Mouse (Mus musculus) liver, embryonic 14.5 days (tissue): Measurements from ENCODE around the gene Kazn. TPM values are rescaled to one million over a fixed set of nuclear protein-coding genes. Genes with fewer than 3 reads are reported as not detected.

Experiments used
- ATAC-seq: fragments of 200-750 bp; cut with Nextera tagmentation; 2 replicates; pipeline ENCODE4 v1.8.0; 2017; ENCODE audit warnings: moderate number of reproducible peaks, mild to moderate bottlenecking, moderate library complexity; ENCODE audit not compliant: insufficient read depth
- DNase-seq, 3 experiments: peaks; one replicate each; pipeline ENCODE4 v3.0.0-alpha.2; 2012 to 2013; ENCODE audit warnings: low read depth in 3 of 3, low spot score in 3 of 3
- H3K27ac ChIP-seq: fragments of 300-500 bp; sonication (generic); 2 replicates; pipeline ENCODE4 v1.5.1; 2014; ENCODE audit warnings: moderate library complexity, mild to moderate bottlenecking, control low read depth, inconsistent platforms
- H3K27me3 ChIP-seq: fragments of 300-500 bp; sonication (generic); 2 replicates; pipeline ENCODE4 v1.6.1; 2014; ENCODE audit warnings: mild to moderate bottlenecking, low read length, moderate library complexity; ENCODE audit not compliant: control insufficient read depth, insufficient read depth
- H3K36me3 ChIP-seq: fragments of 300-500 bp; sonication (generic); replicated peaks from 2 replicates; pipeline ENCODE4 v1.6.1; 2014; ENCODE audit warnings: low read depth; ENCODE audit not compliant: control insufficient read depth, insufficient read depth
- H3K4me1 ChIP-seq, 2 experiments: fragments of 200-500 bp in 1 of 2; fragments of 300-500 bp in 1 of 2; sonication (generic) in 1 of 2; replicated peaks; 2 replicates each; pipeline ENCODE4 v1.6.1; 2012 to 2014; ENCODE audit warnings: antibody characterized with exemption in 1 of 2, inconsistent platforms in 1 of 2, low read length in 1 of 2; ENCODE audit not compliant: control insufficient read depth in 2 of 2, insufficient read depth in 2 of 2
- H3K4me2 ChIP-seq: fragments of 300-500 bp; sonication (generic); 2 replicates; pipeline ENCODE4 v1.6.1; 2014; ENCODE audit warnings: low read depth, mild to moderate bottlenecking, control low read depth, moderate library complexity
- H3K4me3 ChIP-seq, 2 experiments: fragments of 200-500 bp in 1 of 2; fragments of 300-500 bp in 1 of 2; sonication (generic) in 1 of 2; 2 replicates each; pipeline ENCODE4 v1.5.1; 2012 to 2014; ENCODE audit warnings: low read depth in 2 of 2, low read length in 2 of 2, mild to moderate bottlenecking in 2 of 2, control low read depth in 1 of 2, inconsistent platforms in 1 of 2, moderate library complexity in 1 of 2; ENCODE audit not compliant: insufficient read depth in 1 of 2
- H3K9ac ChIP-seq: fragments of 300-500 bp; sonication (generic); replicated peaks from 2 replicates; pipeline ENCODE4 v1.6.1; 2014; ENCODE audit warnings: mild to moderate bottlenecking, control low read depth, moderate library complexity
- H3K9me3 ChIP-seq: fragments of 300-500 bp; sonication (generic); 2 replicates; pipeline ENCODE4 v1.6.1; 2016; ENCODE audit warnings: low read length, mixed read lengths; ENCODE audit not compliant: control insufficient read depth
- CTCF ChIP-seq: IDR thresholded peaks from 2 replicates; pipeline ENCODE4 v1.5.1; 2016; ENCODE audit warnings: antibody characterized with exemption, low read depth, control low read depth
- EP300 ChIP-seq: IDR thresholded peaks from 2 replicates; pipeline ENCODE4 v1.6.1; 2016; ENCODE audit warnings: antibody characterized with exemption, low read depth
- WGBS: fragments of 180-500 bp; shearing (Covaris S2); extraction: QIAGEN DNeasy Blood & Tissue Kit; methylation state at CpG from one replicate; pipeline ENCODE4 v1.1.7; 2014; ENCODE audit not compliant: insufficient replicate concordance; 5-methylcytosine and 5-hydroxymethylcytosine counted together
- polyA plus RNA-seq, 2 experiments: library from polyadenylated mRNA; depleted of rRNA in 1 of 2; stranded (reverse) in 1 of 2; unstranded in 1 of 2; fragments of >200 nt; fragmentation: Nextera tagmentation in 1 of 2; extraction: Ambion mirVana in 1 of 2; gene quantifications; 2 replicates each; pipeline versions ENCODE4 v1.2.1 to v1.2.3; 2012 to 2014

The Kazn gene
- polyA plus RNA-seq, 2 experiments: 0.41 to 0.94 TPM

DNA sequence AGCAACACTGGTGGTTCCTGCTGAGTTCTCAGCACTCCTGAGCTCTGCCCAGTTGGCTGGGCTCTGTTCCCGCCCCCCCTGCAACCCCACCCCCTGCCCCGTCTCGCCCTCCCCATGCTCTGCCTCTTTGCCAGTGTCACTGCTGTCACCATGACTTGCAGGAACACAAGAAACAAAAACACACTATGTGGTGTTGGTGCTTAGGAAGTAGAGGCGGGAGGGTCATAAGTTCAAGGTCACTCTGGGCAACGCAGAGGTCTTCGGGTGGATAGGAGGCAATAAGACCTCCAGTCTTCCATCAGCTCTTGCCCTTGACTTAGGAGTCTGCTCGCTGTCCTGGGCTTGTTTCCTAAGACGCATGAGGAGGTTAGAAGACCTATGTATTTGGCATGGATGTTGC is 10.9 kb upstream of the Kazn start:
- ATAC-seq (no peak), DNase-seq (no peak)
- no peaks in the 10 kb centered on the region for H3K9me3 ChIP-seq
- H3K4me2 ChIP-seq: no peak overlapping the region
- TF ChIP-seq CTCF (no peak), EP300 (no peak)
- no peaks in the 10 kb centered on the region for H3K36me3 ChIP-seq
- no peak overlapping the region for H3K9ac ChIP-seq
- no peaks in the 10 kb centered on the region for H3K4me1 ChIP-seq
- no peak overlapping the region for H3K4me3 ChIP-seq
- no peaks in the 10 kb centered on the region for H3K27me3 ChIP-seq
- H3K27ac ChIP-seq: no peak overlapping the region
- WGBS: 72% methylated on average over 8 of the region's 8 CpGs

DNA sequence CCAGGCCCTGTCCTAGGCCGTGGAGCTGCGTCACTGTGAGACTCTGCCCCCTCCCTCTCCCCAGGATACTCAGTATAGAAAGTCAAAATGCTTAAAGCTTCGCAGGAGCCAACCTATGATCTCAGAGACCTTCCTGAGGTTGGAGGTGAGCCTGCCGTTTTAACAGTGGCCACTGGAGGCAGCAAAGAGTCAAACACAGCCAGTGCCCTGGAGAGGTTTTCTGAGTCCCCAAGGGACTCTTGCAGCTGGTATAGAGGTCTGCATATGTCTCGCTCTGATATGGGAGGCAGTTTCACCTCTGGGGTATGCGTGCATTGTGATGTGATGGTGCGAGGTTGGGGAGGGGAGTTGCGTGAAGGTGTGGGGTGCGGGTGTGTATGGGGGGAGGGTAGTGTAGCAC is 10.2 kb upstream of the Kazn start:
- DNase-seq (peak in 2 of 3 experiments; percentile 20 to 31), ATAC-seq (no peak)
- no peak overlapping the region for H3K4me2 ChIP-seq
- 11% methylated on average over 9 of the region's 9 CpGs for WGBS
- TF ChIP-seq CTCF (peak; percentile 84), EP300 (no peak)
- no peaks in the 10 kb centered on the region for H3K36me3 ChIP-seq
- no peak overlapping the region for H3K4me3 ChIP-seq
- H3K4me1 ChIP-seq: no peaks in the 10 kb centered on the region
- H3K27ac ChIP-seq: no peak overlapping the region
- H3K27me3 ChIP-seq: no peaks in the 10 kb centered on the region
- H3K9ac ChIP-seq: no peak overlapping the region
- H3K9me3 ChIP-seq: no peaks in the 10 kb centered on the region

DNA sequence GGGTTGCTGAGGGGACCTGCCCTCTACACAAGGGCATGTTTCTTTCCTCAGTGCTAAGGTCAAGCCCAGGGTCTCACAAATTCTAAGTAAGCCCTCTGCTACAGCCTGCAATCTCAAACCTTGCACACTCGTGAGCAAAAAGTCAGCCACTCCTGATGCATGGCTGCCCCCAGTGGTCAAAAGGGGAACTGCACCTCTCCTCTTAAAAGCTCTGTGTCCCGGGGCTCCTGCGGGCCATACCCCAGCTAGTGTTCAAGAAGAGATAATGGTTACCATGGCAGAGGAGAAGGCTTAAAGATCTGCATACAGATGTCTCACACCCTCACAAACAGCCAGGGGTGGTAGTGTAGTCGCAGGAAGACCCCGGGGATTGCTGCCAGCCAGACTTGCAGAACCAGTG is 9.2 kb upstream of the Kazn start:
- peak; percentile 39 to 46 (median 43) for DNase-seq
- no peaks in the 10 kb centered on the region for H3K4me1 ChIP-seq
- no peak overlapping the region for H3K4me2 ChIP-seq
- H3K27me3 ChIP-seq: no peaks in the 10 kb centered on the region
- no peaks in the 10 kb centered on the region for H3K9me3 ChIP-seq
- no peak overlapping the region for H3K9ac ChIP-seq
- no peak overlapping the region for H3K27ac ChIP-seq
- H3K4me3 ChIP-seq: no peak overlapping the region
- no peak for ATAC-seq
- 11% methylated on average over 5 of the region's 5 CpGs for WGBS
- H3K36me3 ChIP-seq: no peaks in the 10 kb centered on the region
- TF ChIP-seq EP300: no peak
- peak; percentile 96 for TF ChIP-seq CTCF

DNA sequence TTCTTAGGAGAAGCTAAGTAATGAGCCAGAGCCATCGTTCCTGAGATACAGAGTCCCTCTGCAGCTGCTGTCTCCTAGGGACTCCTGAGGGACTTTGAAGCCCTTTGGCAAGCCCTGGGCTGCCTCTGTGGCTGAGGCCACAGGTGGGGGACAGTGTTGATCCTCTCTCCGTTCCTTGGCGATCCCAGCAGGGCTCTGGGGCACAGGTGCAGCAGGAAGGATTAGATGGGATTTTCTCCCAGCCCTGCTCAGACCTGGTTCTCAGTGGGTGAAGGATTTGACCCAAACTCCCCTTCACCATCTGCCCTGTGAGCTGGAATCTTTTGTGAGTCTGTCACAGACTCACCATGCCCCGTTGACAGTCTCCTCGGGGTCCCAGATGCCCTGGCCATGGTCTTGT is 7.5 kb upstream of the Kazn start:
- Histone ChIP-seq H3K36me3 (no peaks in the 10 kb centered on the region), H3K4me1 (no peaks in the 10 kb centered on the region), H3K9me3 (no peaks in the 10 kb centered on the region), H3K4me2 (no peak overlapping the region), H3K27me3 (no peaks in the 10 kb centered on the region), H3K27ac (no peak overlapping the region), H3K4me3 (no peak overlapping the region), H3K9ac (no peak overlapping the region)
- ATAC-seq (no peak), DNase-seq (no peak)
- TF ChIP-seq EP300: no peak
- no peak for TF ChIP-seq CTCF
- 36% methylated on average over 5 of the region's 5 CpGs for WGBS

DNA sequence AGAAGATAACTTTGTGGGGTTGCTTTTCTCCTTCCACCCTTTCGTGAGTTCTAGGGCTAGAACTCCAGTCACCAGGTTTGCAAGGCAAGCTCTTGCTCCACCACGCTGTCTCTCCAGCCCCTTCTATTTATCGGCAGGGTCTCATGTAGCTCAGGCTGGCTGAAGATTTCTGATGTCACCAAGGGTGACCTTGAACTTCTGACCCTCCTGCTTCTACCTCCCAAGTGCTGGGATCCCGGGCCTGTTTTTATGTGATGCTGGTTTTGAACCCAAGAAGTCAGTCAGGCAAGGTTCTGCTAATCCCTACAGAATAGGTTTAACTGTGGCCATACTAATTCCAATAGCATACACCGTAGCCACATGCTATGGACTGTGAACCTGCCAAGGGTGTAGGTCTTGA is 5.4 kb upstream of the Kazn start:
- no peaks in the 10 kb centered on the region for H3K9me3 ChIP-seq
- H3K36me3 ChIP-seq: no peaks in the 10 kb centered on the region
- no peak overlapping the region for H3K27ac ChIP-seq
- H3K4me1 ChIP-seq: no peaks in the 10 kb centered on the region
- WGBS: 65% methylated on average over 5 of the region's 5 CpGs
- no peak overlapping the region for H3K4me3 ChIP-seq
- no peak overlapping the region for H3K9ac ChIP-seq
- DNase-seq: no peak
- TF ChIP-seq CTCF (no peak), EP300 (no peak)
- no peaks in the 10 kb centered on the region for H3K27me3 ChIP-seq
- no peak for ATAC-seq
- H3K4me2 ChIP-seq: no peak overlapping the region
